18 mouse cellular contexts compared by ENCODE assay signal in the genomic region with DNA sequence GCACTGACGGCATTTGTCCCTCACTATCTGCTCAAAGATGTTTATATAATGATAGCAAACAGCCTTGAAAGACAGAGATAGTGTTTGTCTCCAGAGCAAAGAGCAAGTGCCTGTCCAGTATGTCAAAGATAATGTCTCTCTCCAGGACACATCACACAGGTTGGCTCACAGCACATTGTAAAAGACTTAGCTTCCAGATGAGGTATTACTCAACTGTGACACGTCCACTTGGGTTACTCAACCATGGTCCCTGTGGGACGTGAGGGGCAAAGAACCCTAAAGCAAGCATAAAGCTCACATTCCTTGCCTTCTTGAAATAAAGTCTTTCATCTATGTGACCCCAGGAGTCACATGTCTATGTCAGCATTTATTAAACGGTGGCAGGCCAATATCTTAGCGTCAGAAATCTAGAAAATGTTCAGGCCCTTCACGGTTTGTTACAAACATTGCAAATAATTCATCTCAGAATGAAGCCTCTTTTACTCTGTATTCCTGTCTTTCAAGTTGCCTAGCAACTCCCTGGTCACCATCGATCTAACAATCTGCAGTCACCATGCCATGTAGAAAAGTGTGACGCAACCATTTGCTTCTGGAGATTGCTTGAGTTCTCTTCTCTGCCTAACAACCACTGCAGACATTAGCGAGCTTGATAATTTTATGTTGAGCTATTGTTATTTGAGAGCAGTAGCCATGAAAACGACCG. TPM values are rescaled to one million over a fixed set of nuclear protein-coding genes. Genes with fewer than 3 reads are reported as not detected.
DNase-seq lines count a peak whose midpoint lies in the region; ATAC-seq and TF ChIP-seq lines count a peak whose summit lies in the region.
"Had no signal": no experiment of that assay in that cellular context is flagged by ENCODE, and none has a peak within 500 bp of the region (broad histone marks: within the 10 kb centered on the region; RNA-seq: fewer than 3 reads in every experiment).

No protein-coding gene starts in this region.

- H3K27ac ChIP-seq in forebrain, postnatal 0 days (ENCODE audit: low read depth, low read length): no peak overlapping the region
- no peak overlapping the region for H3K27ac ChIP-seq in forebrain, embryonic 15.5 days (replicated peaks)
- no peak overlapping the region for H3K27ac ChIP-seq in hindbrain, embryonic 13.5 days
- no peak overlapping the region for H3K27ac ChIP-seq in midbrain, embryonic 13.5 days
- H3K27ac ChIP-seq in forebrain, embryonic 12.5 days: no peak overlapping the region
- H3K27ac ChIP-seq: embryonic facial prominence, embryonic 15.5 days; heart, embryonic 15.5 days; kidney, embryonic 15.5 days; layer of hippocampus, adult 2 months; limb, embryonic 15.5 days; midbrain, embryonic 12.5 days had no signal

- no peak overlapping the region for H3K4me3 ChIP-seq in forebrain, postnatal 0 days (ENCODE audit: low read depth, low read length)
- H3K4me3 ChIP-seq in forebrain, embryonic 15.5 days: no peak overlapping the region
- no peak overlapping the region for H3K4me3 ChIP-seq in hindbrain, embryonic 13.5 days
- H3K4me3 ChIP-seq in midbrain, embryonic 13.5 days (replicated peaks): no peak overlapping the region
- H3K4me3 ChIP-seq in forebrain, embryonic 12.5 days (replicated peaks): no peak overlapping the region
- H3K4me3 ChIP-seq: embryonic facial prominence, embryonic 15.5 days; heart, embryonic 15.5 days; kidney, embryonic 15.5 days; layer of hippocampus, adult 2 months; limb, embryonic 15.5 days; midbrain, embryonic 12.5 days had no signal

- no peaks in the 10 kb centered on the region for H3K4me1 ChIP-seq in forebrain, postnatal 0 days (ENCODE audit: insufficient read depth)
- peaks cover 21% of the 10 kb centered on the region for H3K4me1 ChIP-seq in forebrain, embryonic 15.5 days
- peaks cover 6% of the 10 kb centered on the region; the same call in 1 of the 2 replicates for H3K4me1 ChIP-seq in hindbrain, embryonic 13.5 days (replicated peaks)
- H3K4me1 ChIP-seq in midbrain, embryonic 13.5 days (replicated peaks): peaks cover 21% of the 10 kb centered on the region
- H3K4me1 ChIP-seq in forebrain, embryonic 12.5 days: peaks cover 23% of the 10 kb centered on the region
- H3K4me1 ChIP-seq: embryonic facial prominence, embryonic 15.5 days; heart, embryonic 15.5 days; limb, embryonic 15.5 days had no signal

- ATAC-seq in forebrain, postnatal 0 days: peak; percentile 43; the same call in 1 of the 2 replicates
- ATAC-seq in forebrain, embryonic 15.5 days (replicated peaks): no peak
- ATAC-seq in hindbrain, embryonic 13.5 days (ENCODE audit: low FRiP score): peak; percentile 37; the same call in 1 of the 2 replicates
- ATAC-seq in midbrain, embryonic 13.5 days: peak; percentile 44; the same call in 1 of the 2 replicates
- ATAC-seq in forebrain, embryonic 12.5 days (ENCODE audit: low FRiP score): no peak

- no peak for DNase-seq in forebrain, postnatal 0 days
- peak; percentile 20 for DNase-seq in ES-CJ7 (ENCODE audit: low read depth, low spot score)
- DNase-seq in spleen, adult 18-20 months: no peak
- no peak for DNase-seq in heart, postnatal 14 days
- DNase-seq: cerebellum, adult 2 months; heart, adult 11 months; lung, postnatal 10 days had no signal

- WGBS in forebrain, postnatal 0 days: 63% methylated on average over 11 of the region's 11 CpGs
- 67% methylated on average over 11 of the region's 11 CpGs for WGBS in forebrain, embryonic 15.5 days
- 21% methylated on average over 11 of the region's 11 CpGs for WGBS in hindbrain, embryonic 13.5 days
- WGBS in midbrain, embryonic 13.5 days: 33% methylated on average over 11 of the region's 11 CpGs
- 71% methylated on average over 11 of the region's 11 CpGs for WGBS in forebrain, embryonic 12.5 days

- H3K9me3 ChIP-seq in forebrain, postnatal 0 days (ENCODE audit: low read length): no peaks in the 10 kb centered on the region
- no peaks in the 10 kb centered on the region for H3K9me3 ChIP-seq in forebrain, embryonic 15.5 days
- H3K9me3 ChIP-seq in hindbrain, embryonic 13.5 days: no peaks in the 10 kb centered on the region
- no peaks in the 10 kb centered on the region for H3K9me3 ChIP-seq in midbrain, embryonic 13.5 days
- H3K9me3 ChIP-seq in forebrain, embryonic 12.5 days: no peaks in the 10 kb centered on the region
- H3K9me3 ChIP-seq: embryonic facial prominence, embryonic 15.5 days; heart, embryonic 15.5 days; kidney, embryonic 15.5 days; limb, embryonic 15.5 days had no signal

- H3K9ac ChIP-seq in forebrain, postnatal 0 days: no peak overlapping the region
- no peak overlapping the region for H3K9ac ChIP-seq in forebrain, embryonic 15.5 days (replicated peaks)
- no peak overlapping the region for H3K9ac ChIP-seq in hindbrain, embryonic 13.5 days
- no peak overlapping the region for H3K9ac ChIP-seq in midbrain, embryonic 13.5 days (replicated peaks)
- no peak overlapping the region for H3K9ac ChIP-seq in forebrain, embryonic 12.5 days
- H3K9ac ChIP-seq: embryonic facial prominence, embryonic 15.5 days; heart, embryonic 15.5 days; kidney, embryonic 15.5 days; limb, embryonic 15.5 days; midbrain, embryonic 12.5 days had no signal

- H3K27me3 ChIP-seq in forebrain, postnatal 0 days (ENCODE audit: insufficient read depth, low read length): no peaks in the 10 kb centered on the region
- no peaks in the 10 kb centered on the region; the same call in 1 of the 2 replicates for H3K27me3 ChIP-seq in forebrain, embryonic 15.5 days
- H3K27me3 ChIP-seq in hindbrain, embryonic 13.5 days: no peaks in the 10 kb centered on the region
- no peaks in the 10 kb centered on the region for H3K27me3 ChIP-seq in midbrain, embryonic 13.5 days
- no peaks in the 10 kb centered on the region for H3K27me3 ChIP-seq in forebrain, embryonic 12.5 days
- H3K27me3 ChIP-seq: embryonic facial prominence, embryonic 15.5 days; heart, embryonic 15.5 days; limb, embryonic 15.5 days; midbrain, embryonic 12.5 days had no signal

- intact Hi-C loops in heart, postnatal 14 days (cut with DNase I): loop anchor here (5.0 to 10.0 kb wide), 6 partner anchors 138 to 1045 kb away; a partner anchor contains a TSS

- no peak overlapping the region for H3K4me2 ChIP-seq in forebrain, postnatal 0 days (ENCODE audit: low read depth)
- H3K4me2 ChIP-seq in forebrain, embryonic 15.5 days (replicated peaks): no peak overlapping the region
- H3K4me2 ChIP-seq in hindbrain, embryonic 13.5 days: no peak overlapping the region
- H3K4me2 ChIP-seq in midbrain, embryonic 13.5 days (replicated peaks): no peak overlapping the region
- H3K4me2 ChIP-seq in forebrain, embryonic 12.5 days: no peak overlapping the region
- H3K4me2 ChIP-seq: embryonic facial prominence, embryonic 15.5 days; heart, embryonic 15.5 days; kidney, embryonic 15.5 days; limb, embryonic 15.5 days; midbrain, embryonic 12.5 days had no signal

- TF ChIP-seq CTCF in forebrain, postnatal 0 days (IDR thresholded peaks at IDR 0.05; ENCODE audit: low read depth): no peak

- H3K36me3 ChIP-seq in forebrain, postnatal 0 days (ENCODE audit: insufficient read depth): no peaks in the 10 kb centered on the region
- no peaks in the 10 kb centered on the region for H3K36me3 ChIP-seq in forebrain, embryonic 15.5 days
- H3K36me3 ChIP-seq in hindbrain, embryonic 13.5 days: no peaks in the 10 kb centered on the region
- no peaks in the 10 kb centered on the region for H3K36me3 ChIP-seq in midbrain, embryonic 13.5 days
- no peaks in the 10 kb centered on the region for H3K36me3 ChIP-seq in forebrain, embryonic 12.5 days (replicated peaks)
- H3K36me3 ChIP-seq: embryonic facial prominence, embryonic 15.5 days; heart, embryonic 15.5 days; kidney, embryonic 15.5 days; limb, embryonic 15.5 days; midbrain, embryonic 12.5 days had no signal

RNA-seq across cellular contexts. Expression of a gene that starts 45.4 kb away (rescaled TPM):
- total RNA-seq in forebrain, postnatal 0 days (2014; rRNA removed): 62.9 and 255 TPM in 2 replicates
- 39.6 and 43.2 TPM in 2 replicates for polyA plus RNA-seq in forebrain, postnatal 0 days (2015; fragmentation: Nextera tagmentation; extraction: Ambion mirVana)
- polyA plus RNA-seq in forebrain, embryonic 15.5 days (2015; fragmentation: Nextera tagmentation; extraction: Ambion mirVana): 38.6 and 40.4 TPM in 2 replicates
- 142 and 188 TPM in 2 replicates for polyA plus RNA-seq in hindbrain, embryonic 13.5 days (2015; fragmentation: Nextera tagmentation; extraction: Ambion mirVana)
- polyA plus RNA-seq in midbrain, embryonic 13.5 days (2015; fragmentation: Nextera tagmentation; extraction: Ambion mirVana): 54.7 and 72.3 TPM in 2 replicates
- 146 and 193 TPM in 2 replicates for polyA plus RNA-seq in forebrain, embryonic 12.5 days (2016; fragmentation: Nextera tagmentation; extraction: Ambion mirVana)
- 100 to 1,000 TPM; 351 to 400 TPM for total RNA-seq in heart, postnatal 14 days (2021)
- total RNA-seq: MEL had no signal

RNA-seq across cellular contexts. Expression of a gene that starts 50.6 kb away (rescaled TPM):
- 77.9 and 90.3 TPM in 2 replicates for total RNA-seq in forebrain, postnatal 0 days (2014; rRNA removed)
- polyA plus RNA-seq in forebrain, postnatal 0 days (2015; fragmentation: Nextera tagmentation; extraction: Ambion mirVana): 27.0 and 38.7 TPM in 2 replicates
- polyA plus RNA-seq in forebrain, embryonic 15.5 days (2015; fragmentation: Nextera tagmentation; extraction: Ambion mirVana): 34.1 and 40.3 TPM in 2 replicates
- polyA plus RNA-seq in hindbrain, embryonic 13.5 days (2015; fragmentation: Nextera tagmentation; extraction: Ambion mirVana): 38.1 and 39.4 TPM in 2 replicates
- 39.0 and 39.9 TPM in 2 replicates for polyA plus RNA-seq in midbrain, embryonic 13.5 days (2015; fragmentation: Nextera tagmentation; extraction: Ambion mirVana)
- polyA plus RNA-seq in forebrain, embryonic 12.5 days (2016; fragmentation: Nextera tagmentation; extraction: Ambion mirVana): 35.3 and 36.7 TPM in 2 replicates
- total RNA-seq in heart, postnatal 14 days (2021): 10 to 100 TPM; 29.6 to 29.7 TPM

Comparison
In these comparisons a context has a peak if more than half of its experiments do, and no peak if none do; other contexts are left out.
1. ATAC-seq: peak in forebrain, postnatal 0 days (single experiment), hindbrain, embryonic 13.5 days (single experiment) and midbrain, embryonic 13.5 days (single experiment); none in forebrain, embryonic 15.5 days (single experiment) and forebrain, embryonic 12.5 days (single experiment).